In genomic region chr19:6426703-6427500, GRCm38 (mm10) we compare ENCODE assay signal across 8 mouse cellular contexts. TPM values are rescaled to one million over a fixed set of nuclear protein-coding genes. Genes with fewer than 3 reads are reported as not detected.
DNase-seq lines count a peak whose midpoint lies in the region; ATAC-seq lines count a peak whose summit lies in the region.

No protein-coding gene starts in this region.

- H3K4me2 ChIP-seq in kidney, embryonic 14.5 days (replicated peaks; ENCODE audit: low read depth, low read length): no peak overlapping the region
- H3K4me2 ChIP-seq in forebrain, embryonic 11.5 days (ENCODE audit: low read depth, low read length, severe bottlenecking): peak overlapping the region; percentile 2; the same call in 1 of the 2 replicates

- H3K4me3 ChIP-seq in kidney, embryonic 14.5 days (ENCODE audit: low read length): no peak overlapping the region
- no peak overlapping the region for H3K4me3 ChIP-seq in forebrain, embryonic 11.5 days (ENCODE audit: low read depth, low read length)

- no peak for ATAC-seq in kidney, embryonic 14.5 days (ENCODE audit: low FRiP score, low TSS enrichment)
- no peak for ATAC-seq in forebrain, embryonic 11.5 days (replicated peaks; ENCODE audit: low FRiP score)
- no peak for ATAC-seq in frontal cortex, adult (ENCODE audit: low TSS enrichment)

- H3K27ac ChIP-seq in kidney, embryonic 14.5 days (ENCODE audit: low read depth, low read length): no peak overlapping the region
- H3K27ac ChIP-seq in forebrain, embryonic 11.5 days (ENCODE audit: low read depth, low read length): no peak overlapping the region

- peak; percentile 21 for DNase-seq in kidney, adult 11 months
- peak; percentile 78 for DNase-seq in NIH3T3 (ENCODE audit: low read depth)
- DNase-seq in forebrain, embryonic 11.5 days (ENCODE audit: low spot score): peak; percentile 78
- peak; percentile 59 for DNase-seq in kidney, postnatal 14 days
- DNase-seq in neural tube, embryonic 10.5 days (ENCODE audit: extremely low spot score, low spot score): peak; percentile 77
- no peak for DNase-seq in urinary bladder, postnatal 4 days (ENCODE audit: low spot score in 2 of 2)

- 15% methylated on average over 13 of the region's 13 CpGs for WGBS in kidney, embryonic 14.5 days
- WGBS in forebrain, embryonic 11.5 days: 16% methylated on average over 13 of the region's 13 CpGs

- H3K4me1 ChIP-seq in kidney, embryonic 14.5 days (ENCODE audit: control insufficient read depth, insufficient read depth, low read length): peaks cover 14% of the 10 kb centered on the region
- peaks cover 28% of the 10 kb centered on the region for H3K4me1 ChIP-seq in forebrain, embryonic 11.5 days (replicated peaks; ENCODE audit: control insufficient read depth, insufficient read depth, low read length)

- no peaks in the 10 kb centered on the region for H3K9me3 ChIP-seq in kidney, embryonic 14.5 days (ENCODE audit: control insufficient read depth, low read length)
- H3K9me3 ChIP-seq in forebrain, embryonic 11.5 days (ENCODE audit: control insufficient read depth, low read length): no peaks in the 10 kb centered on the region

- H3K27me3 ChIP-seq in kidney, embryonic 14.5 days (ENCODE audit: control insufficient read depth, insufficient read depth, low read length): peaks cover 70% of the 10 kb centered on the region
- peaks cover 36% of the 10 kb centered on the region for H3K27me3 ChIP-seq in forebrain, embryonic 11.5 days (ENCODE audit: control insufficient read depth, insufficient read depth, low read length)

- H3K9ac ChIP-seq in kidney, embryonic 14.5 days (ENCODE audit: low read depth, low read length): no peak overlapping the region
- H3K9ac ChIP-seq in forebrain, embryonic 11.5 days (ENCODE audit: low read length): no peak overlapping the region

- H3K36me3 ChIP-seq in kidney, embryonic 14.5 days (ENCODE audit: control insufficient read depth, insufficient read depth, low read length): no peaks in the 10 kb centered on the region
- no peaks in the 10 kb centered on the region for H3K36me3 ChIP-seq in forebrain, embryonic 11.5 days (ENCODE audit: control insufficient read depth, insufficient read depth, low read length)

RNA-seq across cellular contexts. Expression of gene Nrxn2, which starts 8.4 kb away (rescaled TPM):
- 5.4 and 8.4 TPM in 2 replicates for polyA plus RNA-seq in kidney, embryonic 14.5 days (2014; fragmentation: Nextera tagmentation; extraction: Ambion mirVana)
- polyA plus RNA-seq in forebrain, embryonic 11.5 days (2014; fragmentation: Nextera tagmentation; extraction: Ambion mirVana): 8.1 and 10.4 TPM in 2 replicates

RNA-seq across cellular contexts. Expression of gene Rasgrp2, which starts 27.8 kb away (rescaled TPM):
- polyA plus RNA-seq in kidney, embryonic 14.5 days (2014; fragmentation: Nextera tagmentation; extraction: Ambion mirVana): 77.1 and 78.6 TPM in 2 replicates
- polyA plus RNA-seq in forebrain, embryonic 11.5 days (2014; fragmentation: Nextera tagmentation; extraction: Ambion mirVana): 9.5 and 12.9 TPM in 2 replicates

RNA-seq across cellular contexts. Expression of gene Pygm, which starts 42.7 kb away (rescaled TPM):
- 15.7 and 16.4 TPM in 2 replicates for polyA plus RNA-seq in kidney, embryonic 14.5 days (2014; fragmentation: Nextera tagmentation; extraction: Ambion mirVana)
- polyA plus RNA-seq in forebrain, embryonic 11.5 days (2014; fragmentation: Nextera tagmentation; extraction: Ambion mirVana): 1.2 TPM in 2 replicates

Comparison
In these comparisons a context has a peak if more than half of its experiments do, and no peak if none do; other contexts are left out.
1. DNase-seq: peak in kidney, adult 11 months (single experiment), NIH3T3 (single experiment), forebrain, embryonic 11.5 days (single experiment), kidney, postnatal 14 days (single experiment) and neural tube, embryonic 10.5 days (single experiment); none in urinary bladder, postnatal 4 days (0 of 2).